Mouse (Mus musculus) erythroblast, embryonic 14.5 days (primary cell): ENCODE results near the gene Kcnk1. TPM values are rescaled to one million over a fixed set of nuclear protein-coding genes. Genes with fewer than 3 reads are reported as not detected.

Experiments used
- H3K27me3 ChIP-seq: 2 replicates; pipeline ENCODE4 v1.6.1; 2012; ENCODE audit warnings: inconsistent platforms; ENCODE audit not compliant: control insufficient read depth
- H3K36me3 ChIP-seq: 2 replicates; pipeline ENCODE4 v1.6.1; 2012; ENCODE audit warnings: mild to moderate bottlenecking, inconsistent platforms; ENCODE audit not compliant: control insufficient read depth
- H3K4me1 ChIP-seq: 2 replicates; pipeline ENCODE4 v1.6.1; 2012; ENCODE audit warnings: inconsistent platforms; ENCODE audit not compliant: control insufficient read depth
- H3K4me3 ChIP-seq: replicated peaks from 2 replicates; pipeline ENCODE3; 2012; ENCODE audit warnings: moderate library complexity, mild to moderate bottlenecking, inconsistent platforms
- H3K9me3 ChIP-seq: 2 replicates; pipeline ENCODE4 v1.6.1; 2012; ENCODE audit warnings: low read length, inconsistent platforms, mixed read lengths; ENCODE audit not compliant: control insufficient read depth
- GATA1 ChIP-seq: IDR thresholded peaks from 2 replicates; pipeline ENCODE4 v1.6.1; 2012; ENCODE audit warnings: low read length, inconsistent platforms, mixed read lengths
- TAL1 ChIP-seq: IDR thresholded peaks from 3 replicates; pipeline ENCODE4 v1.6.1; 2012; ENCODE audit warnings: low read length, inconsistent platforms, mixed read lengths
- polyA plus RNA-seq: library from polyadenylated mRNA; stranded (reverse); fragments of >175 nt; gene quantifications from 2 replicates; pipeline ENCODE4 v1.2.3, GENCODE M21; 2012

Kcnk1 gene
- polyA plus RNA-seq, 1 experiment, result not detected

GRCm38 (mm10) chr8:126027486-126027885 is 32.5 kb downstream of the Kcnk1 start:
- TF ChIP-seq TAL1 (no peak), GATA1 (no peak)
- Histone ChIP-seq H3K4me3 (no peak overlapping the region), H3K9me3 (no peaks in the 10 kb centered on the region; the same call in 1 of the 2 replicates), H3K36me3 (no peaks in the 10 kb centered on the region), H3K27me3 (no peaks in the 10 kb centered on the region), H3K4me1 (no peaks in the 10 kb centered on the region)

- TF ChIP-seq GATA1 (no peak), TAL1 (no peak)
- Histone ChIP-seq H3K4me3 (no peak overlapping the region), H3K4me1 (no peaks in the 10 kb centered on the region), H3K36me3 (no peaks in the 10 kb centered on the region), H3K27me3 (no peaks in the 10 kb centered on the region), H3K9me3 (no peaks in the 10 kb centered on the region; the same call in 1 of the 2 replicates)
Observed at GRCm38 (mm10) chr8:126028941-126029340, 34.0 kb downstream of the Kcnk1 start.

GRCm38 (mm10) chr8:126032776-126033175 is 37.8 kb downstream of the Kcnk1 start:
- no peak overlapping the region for H3K4me3 ChIP-seq
- no peaks in the 10 kb centered on the region for H3K27me3 ChIP-seq
- no peaks in the 10 kb centered on the region for H3K9me3 ChIP-seq
- H3K36me3 ChIP-seq, result no peaks in the 10 kb centered on the region
- no peak for TF ChIP-seq GATA1
- TF ChIP-seq TAL1, result no peak
- no peaks in the 10 kb centered on the region for H3K4me1 ChIP-seq

- no peaks in the 10 kb centered on the region for H3K36me3 ChIP-seq
- no peaks in the 10 kb centered on the region for H3K4me1 ChIP-seq
- no peak overlapping the region for H3K4me3 ChIP-seq
- TF ChIP-seq GATA1 (no peak), TAL1 (no peak)
- H3K27me3 ChIP-seq, result no peaks in the 10 kb centered on the region
- H3K9me3 ChIP-seq, result no peaks in the 10 kb centered on the region
Observed at GRCm38 (mm10) chr8:126035046-126035445, 40.1 kb downstream of the Kcnk1 start.

- Histone ChIP-seq H3K27me3 (no peaks in the 10 kb centered on the region), H3K36me3 (no peaks in the 10 kb centered on the region), H3K4me1 (no peaks in the 10 kb centered on the region), H3K9me3 (no peaks in the 10 kb centered on the region), H3K4me3 (no peak overlapping the region)
- TF ChIP-seq GATA1, result no peak
- TF ChIP-seq TAL1, result no peak
Observed at GRCm38 (mm10) chr8:126036340-126036739, 41.4 kb downstream of the Kcnk1 start.

GRCm38 (mm10) chr8:126045751-126046150 is 50.8 kb downstream of the Kcnk1 start:
- Histone ChIP-seq H3K9me3 (no peaks in the 10 kb centered on the region), H3K27me3 (no peaks in the 10 kb centered on the region)
- TF ChIP-seq GATA1 (no peak), TAL1 (no peak)

GRCm38 (mm10) chr8:126053911-126054310 is 58.9 kb downstream of the Kcnk1 start:
- H3K9me3 ChIP-seq, result no peaks in the 10 kb centered on the region
- H3K27me3 ChIP-seq, result no peaks in the 10 kb centered on the region
- H3K4me3 ChIP-seq, result no peak overlapping the region
- no peaks in the 10 kb centered on the region for H3K36me3 ChIP-seq
- H3K4me1 ChIP-seq, result no peaks in the 10 kb centered on the region
- no peak for TF ChIP-seq TAL1
- TF ChIP-seq GATA1, result no peak

More at GRCm38 (mm10) chr8:126045751-126046150, 50.8 kb downstream of the Kcnk1 start:
- H3K36me3 ChIP-seq, result no peaks in the 10 kb centered on the region
- H3K4me1 ChIP-seq, result no peaks in the 10 kb centered on the region
- H3K4me3 ChIP-seq, result no peak overlapping the region

- Histone ChIP-seq H3K4me1 (no peaks in the 10 kb centered on the region), H3K27me3 (no peaks in the 10 kb centered on the region), H3K9me3 (no peaks in the 10 kb centered on the region), H3K4me3 (no peak overlapping the region), H3K36me3 (no peaks in the 10 kb centered on the region)
- no peak for TF ChIP-seq GATA1
- TF ChIP-seq TAL1, result no peak
Observed at GRCm38 (mm10) chr8:126058876-126059275, 63.9 kb downstream of the Kcnk1 start.

GRCm38 (mm10) chr8:126062844-126063243 is 67.9 kb downstream of the Kcnk1 start:
- no peaks in the 10 kb centered on the region for H3K27me3 ChIP-seq
- H3K9me3 ChIP-seq, result peaks cover 3% of the 10 kb centered on the region; the same call in 1 of the 2 replicates
- H3K4me1 ChIP-seq, result no peaks in the 10 kb centered on the region
- H3K36me3 ChIP-seq, result no peaks in the 10 kb centered on the region
- TF ChIP-seq GATA1, result no peak
- no peak for TF ChIP-seq TAL1
- no peak overlapping the region for H3K4me3 ChIP-seq

- Histone ChIP-seq H3K36me3 (no peaks in the 10 kb centered on the region), H3K27me3 (no peaks in the 10 kb centered on the region), H3K9me3 (peaks cover 3% of the 10 kb centered on the region; the same call in 1 of the 2 replicates), H3K4me3 (no peak overlapping the region), H3K4me1 (no peaks in the 10 kb centered on the region)
- TF ChIP-seq GATA1 (no peak), TAL1 (no peak)
Observed at GRCm38 (mm10) chr8:126063832-126064409, 69.0 kb downstream of the Kcnk1 start.
